Mouse (Mus musculus): ENCODE results near the gene Ngf. TPM values are rescaled to one million over a fixed set of nuclear protein-coding genes. Genes with fewer than 3 reads are reported as not detected.

Ngf gene
- polyA plus RNA-seq, 1 experiment from 2014 or later, result 6.7 TPM

- H3K4me1 ChIP-seq, result peaks cover 31% of the 10 kb centered on the region
- ATAC-seq (ENCODE audit: insufficient number of reproducible peaks, insufficient read depth, low FRiP score, low TSS enrichment), result no peak
- H3K9me3 ChIP-seq, result no peaks in the 10 kb centered on the region
- 81% methylated on average over 3 of the region's 3 CpGs for WGBS
- H3K4me2 ChIP-seq (replicated peaks), result no peak overlapping the region
- H3K9ac ChIP-seq, result no peak overlapping the region
- no peaks in the 10 kb centered on the region for H3K36me3 ChIP-seq
- H3K4me3 ChIP-seq, result no peak overlapping the region
- no peaks in the 10 kb centered on the region for H3K27me3 ChIP-seq
- no peak overlapping the region for H3K27ac ChIP-seq
These were observed 39.9 kb downstream of the Ngf start for GRCm38 (mm10) chr3:102509601-102510000.

GRCm38 (mm10) chr3:102516937-102517336 lies 47.2 kb downstream of the Ngf start:
- Histone ChIP-seq H3K4me3 (no peak overlapping the region), H3K4me1 (peaks cover 11% of the 10 kb centered on the region), H3K9ac (no peak overlapping the region), H3K36me3 (no peaks in the 10 kb centered on the region), H3K27ac (no peak overlapping the region), H3K9me3 (no peaks in the 10 kb centered on the region), H3K27me3 (no peaks in the 10 kb centered on the region), H3K4me2 (replicated peaks) (no peak overlapping the region)
- 90% methylated on average over 4 of the region's 4 CpGs for WGBS
- no peak for ATAC-seq (ENCODE audit: insufficient number of reproducible peaks, insufficient read depth, low FRiP score, low TSS enrichment)

- Histone ChIP-seq H3K4me1 (peaks cover 21% of the 10 kb centered on the region), H3K4me3 (no peak overlapping the region), H3K27ac (peak overlapping the region; percentile 46; the same call in 1 of the 2 replicates), H3K4me2 (replicated peaks) (no peak overlapping the region), H3K9ac (no peak overlapping the region), H3K27me3 (no peaks in the 10 kb centered on the region), H3K9me3 (no peaks in the 10 kb centered on the region), H3K36me3 (no peaks in the 10 kb centered on the region)
- no peak for ATAC-seq (ENCODE audit: insufficient number of reproducible peaks, insufficient read depth, low FRiP score, low TSS enrichment)
- WGBS, result 46% methylated on average over 5 of the region's 5 CpGs
These were observed 51.3 kb downstream of the Ngf start for GRCm38 (mm10) chr3:102521061-102521460.

- ATAC-seq (ENCODE audit: insufficient number of reproducible peaks, insufficient read depth, low FRiP score, low TSS enrichment), result no peak
- WGBS, result 89% methylated on average over 2 of the region's 2 CpGs
These were observed 54.0 kb downstream of the Ngf start for GRCm38 (mm10) chr3:102523711-102524110.

GRCm38 (mm10) chr3:102524951-102525350 lies 55.2 kb downstream of the Ngf start:
- ATAC-seq (ENCODE audit: insufficient number of reproducible peaks, insufficient read depth, low FRiP score, low TSS enrichment), result no peak
- H3K27ac ChIP-seq, result peak overlapping the region; percentile 71; the same call in 1 of the 2 replicates
- H3K4me1 ChIP-seq, result peaks cover 40% of the 10 kb centered on the region
- H3K27me3 ChIP-seq, result no peaks in the 10 kb centered on the region
- 59% methylated on average over 7 of the region's 7 CpGs for WGBS
- H3K4me2 ChIP-seq (replicated peaks), result no peak overlapping the region
- H3K4me3 ChIP-seq, result no peak overlapping the region
- no peak overlapping the region for H3K9ac ChIP-seq
- H3K36me3 ChIP-seq, result no peaks in the 10 kb centered on the region
- no peaks in the 10 kb centered on the region for H3K9me3 ChIP-seq

More at GRCm38 (mm10) chr3:102523711-102524110, 54.0 kb downstream of the Ngf start:
- Histone ChIP-seq H3K9me3 (no peaks in the 10 kb centered on the region), H3K27ac (no peak overlapping the region), H3K36me3 (no peaks in the 10 kb centered on the region), H3K4me1 (peaks cover 40% of the 10 kb centered on the region), H3K27me3 (no peaks in the 10 kb centered on the region), H3K4me2 (replicated peaks) (no peak overlapping the region), H3K9ac (no peak overlapping the region), H3K4me3 (no peak overlapping the region)

GRCm38 (mm10) chr3:102525856-102526255 lies 56.1 kb downstream of the Ngf start:
- no peak overlapping the region for H3K9ac ChIP-seq

GRCm38 (mm10) chr3:102526481-102526880 lies 56.8 kb downstream of the Ngf start:
- WGBS, result 24% methylated on average over 6 of the region's 6 CpGs
- peak; percentile 76; the same call in 1 of the 2 replicates for ATAC-seq (ENCODE audit: insufficient number of reproducible peaks, insufficient read depth, low FRiP score, low TSS enrichment)

More at GRCm38 (mm10) chr3:102525856-102526255, 56.1 kb downstream of the Ngf start:
- WGBS, result 50% methylated on average over 8 of the region's 8 CpGs
- Histone ChIP-seq H3K4me1 (peaks cover 39% of the 10 kb centered on the region), H3K4me3 (no peak overlapping the region), H3K4me2 (replicated peaks) (no peak overlapping the region), H3K27me3 (no peaks in the 10 kb centered on the region), H3K27ac (peak overlapping the region; percentile 71), H3K9me3 (no peaks in the 10 kb centered on the region), H3K36me3 (no peaks in the 10 kb centered on the region)
- no peak for ATAC-seq (ENCODE audit: insufficient number of reproducible peaks, insufficient read depth, low FRiP score, low TSS enrichment)

GRCm38 (mm10) chr3:102534744-102535143 lies 65.0 kb downstream of the Ngf start:
- Histone ChIP-seq H3K9ac (no peak overlapping the region), H3K27me3 (no peaks in the 10 kb centered on the region), H3K9me3 (no peaks in the 10 kb centered on the region), H3K4me2 (replicated peaks) (no peak overlapping the region), H3K4me1 (no peaks in the 10 kb centered on the region), H3K4me3 (no peak overlapping the region), H3K36me3 (no peaks in the 10 kb centered on the region), H3K27ac (no peak overlapping the region)
- no peak for ATAC-seq (ENCODE audit: insufficient number of reproducible peaks, insufficient read depth, low FRiP score, low TSS enrichment)
- WGBS, result 93% methylated on average over 1 of the region's 1 CpGs

More at GRCm38 (mm10) chr3:102526481-102526880, 56.8 kb downstream of the Ngf start:
- Histone ChIP-seq H3K9ac (no peak overlapping the region), H3K9me3 (no peaks in the 10 kb centered on the region), H3K27me3 (no peaks in the 10 kb centered on the region), H3K4me2 (replicated peaks) (0 out of 2 replicates have a peak overlapping the region, but pooled peaks have one; percentile 15), H3K4me1 (peaks cover 33% of the 10 kb centered on the region), H3K27ac (peak overlapping the region; percentile 71), H3K4me3 (no peak overlapping the region), H3K36me3 (no peaks in the 10 kb centered on the region)

GRCm38 (mm10) chr3:102543646-102544045 lies 73.9 kb downstream of the Ngf start:
- Histone ChIP-seq H3K4me1 (no peaks in the 10 kb centered on the region), H3K36me3 (no peaks in the 10 kb centered on the region), H3K4me3 (no peak overlapping the region), H3K9me3 (no peaks in the 10 kb centered on the region), H3K27me3 (no peaks in the 10 kb centered on the region), H3K4me2 (replicated peaks) (no peak overlapping the region), H3K27ac (no peak overlapping the region), H3K9ac (no peak overlapping the region)
- WGBS, result 52% methylated on average over 5 of the region's 5 CpGs
- no peak for ATAC-seq (ENCODE audit: insufficient number of reproducible peaks, insufficient read depth, low FRiP score, low TSS enrichment)

- Histone ChIP-seq H3K36me3 (no peaks in the 10 kb centered on the region), H3K4me2 (replicated peaks) (no peak overlapping the region), H3K9ac (no peak overlapping the region), H3K27me3 (no peaks in the 10 kb centered on the region), H3K9me3 (no peaks in the 10 kb centered on the region), H3K27ac (no peak overlapping the region), H3K4me1 (no peaks in the 10 kb centered on the region), H3K4me3 (no peak overlapping the region)
- WGBS, result 86% methylated on average over 5 of the region's 5 CpGs
- ATAC-seq (ENCODE audit: insufficient number of reproducible peaks, insufficient read depth, low FRiP score, low TSS enrichment), result no peak
These were observed 77.8 kb downstream of the Ngf start for GRCm38 (mm10) chr3:102547536-102547935.

GRCm38 (mm10) chr3:102553935-102554670 lies 84.4 kb downstream of the Ngf start:
- H3K9ac ChIP-seq, result no peak overlapping the region
- WGBS, result 77% methylated on average over 6 of the region's 6 CpGs
- no peak overlapping the region for H3K4me3 ChIP-seq
- no peaks in the 10 kb centered on the region for H3K9me3 ChIP-seq
- H3K4me2 ChIP-seq (replicated peaks), result no peak overlapping the region
- no peak for ATAC-seq (ENCODE audit: insufficient number of reproducible peaks, insufficient read depth, low FRiP score, low TSS enrichment)
- H3K27ac ChIP-seq, result no peak overlapping the region
- no peaks in the 10 kb centered on the region for H3K27me3 ChIP-seq
- H3K4me1 ChIP-seq, result peaks cover 5% of the 10 kb centered on the region; the same call in 1 of the 2 replicates
- no peaks in the 10 kb centered on the region for H3K36me3 ChIP-seq

GRCm38 (mm10) chr3:102556108-102556507 lies 86.4 kb downstream of the Ngf start:
- Histone ChIP-seq H3K4me1 (peaks cover 5% of the 10 kb centered on the region; the same call in 1 of the 2 replicates), H3K27ac (0 out of 2 replicates have a peak overlapping the region, but pooled peaks have one; percentile 23), H3K9me3 (no peaks in the 10 kb centered on the region), H3K27me3 (no peaks in the 10 kb centered on the region), H3K4me3 (no peak overlapping the region), H3K9ac (no peak overlapping the region), H3K36me3 (no peaks in the 10 kb centered on the region), H3K4me2 (replicated peaks) (no peak overlapping the region)
- ATAC-seq (ENCODE audit: insufficient number of reproducible peaks, insufficient read depth, low FRiP score, low TSS enrichment), result no peak
- 21% methylated on average over 1 of the region's 1 CpGs for WGBS
